11 mouse cellular contexts compared by ENCODE assay signal in the genomic region with DNA sequence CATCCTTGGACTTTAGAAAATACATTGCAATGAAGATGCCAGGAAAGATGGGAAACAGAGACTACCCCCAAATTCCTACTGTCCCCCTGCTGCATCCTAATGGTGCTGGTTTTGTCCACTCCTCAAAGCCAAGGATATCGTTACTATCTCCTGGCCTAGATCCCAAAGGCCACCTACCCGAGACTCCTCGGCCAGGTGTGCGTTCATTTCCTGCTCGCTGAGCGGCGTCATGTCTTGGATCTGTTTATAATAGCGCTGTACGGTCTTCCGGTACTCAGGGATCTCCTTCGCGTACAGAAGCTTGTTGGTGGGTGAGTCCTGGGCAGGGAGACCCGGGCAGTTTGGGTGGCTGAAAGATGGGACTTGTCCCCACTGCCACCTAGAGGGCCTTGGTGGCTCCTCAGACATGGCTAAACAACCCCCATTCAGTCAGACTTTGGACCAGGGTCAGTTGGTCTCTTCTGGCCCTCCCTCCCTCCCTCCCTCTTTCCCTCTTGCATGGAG. TPM values are rescaled to one million over a fixed set of nuclear protein-coding genes. Genes with fewer than 3 reads are reported as not detected.
DNase-seq lines count a peak whose midpoint lies in the region; ATAC-seq and TF ChIP-seq lines count a peak whose summit lies in the region.
"Had no signal": no experiment of that assay in that cellular context is flagged by ENCODE, and none has a peak within 500 bp of the region (broad histone marks: within the 10 kb centered on the region; RNA-seq: fewer than 3 reads in every experiment).

No protein-coding gene starts in this region.

- no peak for TF ChIP-seq POLR2A in brain, embryonic 14.5 days (IDR thresholded peaks at IDR 0.05; ENCODE audit: borderline replicate concordance, extremely low read depth, insufficient read depth, insufficient read length, poor library complexity, severe bottlenecking)

- no peak for DNase-seq in forebrain, embryonic 10.5 days (ENCODE audit: extremely low spot score, low spot score)
- no peak for DNase-seq in forebrain, embryonic 11.5 days (ENCODE audit: low spot score)
- no peak for DNase-seq in kidney, postnatal 10 days
- no peak for DNase-seq in brain, embryonic 14.5 days (ENCODE audit: low read depth)
- DNase-seq in hindbrain, postnatal 0 days (ENCODE audit: low spot score) = no peak
- DNase-seq in urinary bladder, adult 18-20 months (ENCODE audit: low spot score in 2 of 2) = no peak
- DNase-seq in gastrocnemius, postnatal 14 days = no peak
- DNase-seq: thymus, adult 18-20 months had no signal

- H3K9me3 ChIP-seq in forebrain, embryonic 10.5 days = peaks cover 3% of the 10 kb centered on the region
- H3K9me3 ChIP-seq in forebrain, embryonic 11.5 days (ENCODE audit: control insufficient read depth, low read length) = no peaks in the 10 kb centered on the region; the same call in 1 of the 2 replicates
- H3K9me3 ChIP-seq in kidney, embryonic 14.5 days (ENCODE audit: control insufficient read depth, low read length) = peaks cover 2% of the 10 kb centered on the region; the same call in 1 of the 2 replicates
- H3K9me3 ChIP-seq in hindbrain, postnatal 0 days (ENCODE audit: low read length) = no peaks in the 10 kb centered on the region

- TF ChIP-seq CTCF in brain, embryonic 14.5 days (IDR thresholded peaks at IDR 0.05; ENCODE audit: borderline replicate concordance, extremely low read depth, insufficient read depth, insufficient read length) = 0 out of 2 replicates have a peak, but pooled peaks have one; percentile 2
- peak; percentile 44 for TF ChIP-seq CTCF in hindbrain, postnatal 0 days (IDR thresholded peaks at IDR 0.05; ENCODE audit: low read depth)

- no peak overlapping the region for H3K9ac ChIP-seq in forebrain, embryonic 11.5 days (ENCODE audit: low read length)
- H3K9ac ChIP-seq in kidney, embryonic 14.5 days (ENCODE audit: low read depth, low read length) = no peak overlapping the region
- H3K9ac ChIP-seq in hindbrain, postnatal 0 days (replicated peaks; ENCODE audit: low read length) = no peak overlapping the region

- intact Hi-C loops in gastrocnemius, postnatal 14 days (cut with DNase I; ENCODE audit: low total_unique reads) = no loop called here

- peaks cover 48% of the 10 kb centered on the region for H3K4me1 ChIP-seq in forebrain, embryonic 10.5 days
- 0 out of 2 replicates have a peak, but pooled peaks cover 2% of the 10 kb centered on the region for H3K4me1 ChIP-seq in forebrain, embryonic 11.5 days (replicated peaks; ENCODE audit: control insufficient read depth, insufficient read depth, low read length)
- H3K4me1 ChIP-seq in kidney, embryonic 14.5 days (ENCODE audit: control insufficient read depth, insufficient read depth, low read length) = peaks cover 17% of the 10 kb centered on the region
- H3K4me1 ChIP-seq in hindbrain, postnatal 0 days (ENCODE audit: insufficient read depth, low read length) = peaks cover 17% of the 10 kb centered on the region

- no peak overlapping the region for H3K4me2 ChIP-seq in forebrain, embryonic 11.5 days (ENCODE audit: low read depth, low read length, severe bottlenecking)
- H3K4me2 ChIP-seq in kidney, embryonic 14.5 days (replicated peaks; ENCODE audit: low read depth, low read length) = no peak overlapping the region
- H3K4me2 ChIP-seq in hindbrain, postnatal 0 days (ENCODE audit: low read depth, low read length) = no peak overlapping the region

- H3K36me3 ChIP-seq in forebrain, embryonic 10.5 days (replicated peaks) = no peaks in the 10 kb centered on the region; the same call in 1 of the 2 replicates
- H3K36me3 ChIP-seq in forebrain, embryonic 11.5 days (ENCODE audit: control insufficient read depth, insufficient read depth, low read length) = no peaks in the 10 kb centered on the region
- H3K36me3 ChIP-seq in kidney, embryonic 14.5 days (ENCODE audit: control insufficient read depth, insufficient read depth, low read length) = peaks cover 42% of the 10 kb centered on the region; the same call in 1 of the 2 replicates
- no peaks in the 10 kb centered on the region for H3K36me3 ChIP-seq in hindbrain, postnatal 0 days (ENCODE audit: insufficient read depth, low read length)

- peak overlapping the region; percentile 77; the same call in 1 of the 2 replicates for H3K27ac ChIP-seq in forebrain, embryonic 10.5 days
- no peak overlapping the region for H3K27ac ChIP-seq in forebrain, embryonic 11.5 days (ENCODE audit: low read depth, low read length)
- no peak overlapping the region for H3K27ac ChIP-seq in kidney, embryonic 14.5 days (ENCODE audit: low read depth, low read length)
- H3K27ac ChIP-seq in hindbrain, postnatal 0 days = peak overlapping the region; percentile 41; the same call in 1 of the 2 replicates

- no peaks in the 10 kb centered on the region for H3K27me3 ChIP-seq in forebrain, embryonic 10.5 days (ENCODE audit: poor library complexity, severe bottlenecking)
- no peaks in the 10 kb centered on the region for H3K27me3 ChIP-seq in forebrain, embryonic 11.5 days (ENCODE audit: control insufficient read depth, insufficient read depth, low read length)
- H3K27me3 ChIP-seq in kidney, embryonic 14.5 days (ENCODE audit: control insufficient read depth, insufficient read depth, low read length) = no peaks in the 10 kb centered on the region
- H3K27me3 ChIP-seq in hindbrain, postnatal 0 days (ENCODE audit: insufficient read depth, low read length) = no peaks in the 10 kb centered on the region

- 90% methylated on average over 13 of the region's 13 CpGs for WGBS in forebrain, embryonic 10.5 days
- WGBS in forebrain, embryonic 11.5 days = 88% methylated on average over 13 of the region's 13 CpGs
- 82% methylated on average over 13 of the region's 13 CpGs for WGBS in kidney, embryonic 14.5 days
- WGBS in hindbrain, postnatal 0 days = 74% methylated on average over 13 of the region's 13 CpGs

- ATAC-seq in forebrain, embryonic 11.5 days (replicated peaks; ENCODE audit: low FRiP score) = no peak
- ATAC-seq in kidney, embryonic 14.5 days (ENCODE audit: low FRiP score, low TSS enrichment) = peak; percentile 22; the same call in 1 of the 2 replicates
- ATAC-seq in hindbrain, postnatal 0 days = peak; percentile 36

- H3K4me3 ChIP-seq in forebrain, embryonic 10.5 days = no peak overlapping the region
- no peak overlapping the region for H3K4me3 ChIP-seq in forebrain, embryonic 11.5 days (ENCODE audit: low read depth, low read length)
- no peak overlapping the region for H3K4me3 ChIP-seq in kidney, embryonic 14.5 days (ENCODE audit: low read length)
- H3K4me3 ChIP-seq in hindbrain, postnatal 0 days (ENCODE audit: low read length) = no peak overlapping the region

RNA-seq across cellular contexts. Expression of a gene that starts 11.7 kb away (rescaled TPM):
- polyA plus RNA-seq in forebrain, embryonic 10.5 days (2016; fragmentation: Nextera tagmentation; extraction: Ambion mirVana) = not detected in 2 replicates
- not detected in 2 replicates for polyA plus RNA-seq in forebrain, embryonic 11.5 days (2014; fragmentation: Nextera tagmentation; extraction: Ambion mirVana)
- polyA plus RNA-seq in kidney, embryonic 14.5 days (2014; fragmentation: Nextera tagmentation; extraction: Ambion mirVana) = not detected in 2 replicates
- polyA plus RNA-seq in brain, embryonic 14.5 days (2012; rRNA removed) = not detected in 2 replicates
- total RNA-seq in hindbrain, postnatal 0 days (2014; rRNA removed) = 1.0 TPM in 1 of 2 replicates, not detected in the other
- polyA plus RNA-seq in hindbrain, postnatal 0 days (2015; fragmentation: Nextera tagmentation; extraction: Ambion mirVana) = not detected in 2 replicates
- not detected for total RNA-seq in gastrocnemius, postnatal 14 days (2021)
- total RNA-seq: adrenal gland, postnatal 36 days; left cerebral cortex, postnatal 25 days had no signal

RNA-seq across cellular contexts. Expression of a gene that starts 24.9 kb away (rescaled TPM):
- polyA plus RNA-seq in forebrain, embryonic 10.5 days (2016; fragmentation: Nextera tagmentation; extraction: Ambion mirVana) = 0.06 and 0.10 TPM in 2 replicates
- polyA plus RNA-seq in forebrain, embryonic 11.5 days (2014; fragmentation: Nextera tagmentation; extraction: Ambion mirVana) = 0.09 TPM in 2 replicates
- 0.06 TPM in 1 of 2 replicates, not detected in the other for polyA plus RNA-seq in kidney, embryonic 14.5 days (2014; fragmentation: Nextera tagmentation; extraction: Ambion mirVana)
- 1.9 and 2.1 TPM in 2 replicates for polyA plus RNA-seq in brain, embryonic 14.5 days (2012; rRNA removed)
- total RNA-seq in hindbrain, postnatal 0 days (2014; rRNA removed) = 0.37 and 1.1 TPM in 2 replicates
- 0.08 and 0.09 TPM in 2 replicates for polyA plus RNA-seq in hindbrain, postnatal 0 days (2015; fragmentation: Nextera tagmentation; extraction: Ambion mirVana)
- total RNA-seq in gastrocnemius, postnatal 14 days (2021) = under 1 TPM; 0.14 to 0.22 TPM

RNA-seq across cellular contexts. Expression of a gene that starts 38.3 kb away (rescaled TPM):
- polyA plus RNA-seq in forebrain, embryonic 10.5 days (2016; fragmentation: Nextera tagmentation; extraction: Ambion mirVana) = 23.9 and 28.0 TPM in 2 replicates
- polyA plus RNA-seq in forebrain, embryonic 11.5 days (2014; fragmentation: Nextera tagmentation; extraction: Ambion mirVana) = 23.9 and 25.5 TPM in 2 replicates
- 58.3 and 62.7 TPM in 2 replicates for polyA plus RNA-seq in kidney, embryonic 14.5 days (2014; fragmentation: Nextera tagmentation; extraction: Ambion mirVana)
- 34.7 and 38.5 TPM in 2 replicates for polyA plus RNA-seq in brain, embryonic 14.5 days (2012; rRNA removed)
- total RNA-seq in hindbrain, postnatal 0 days (2014; rRNA removed) = 31.2 and 36.1 TPM in 2 replicates
- polyA plus RNA-seq in hindbrain, postnatal 0 days (2015; fragmentation: Nextera tagmentation; extraction: Ambion mirVana) = 6.1 and 8.2 TPM in 2 replicates
- total RNA-seq in gastrocnemius, postnatal 14 days (2021) = 10 to 100 TPM; 65.6 to 80.3 TPM

Comparison
In these comparisons a context has a peak if more than half of its experiments do, and no peak if none do; other contexts are left out.
1. H3K27ac ChIP-seq: peak in forebrain, embryonic 10.5 days (single experiment) and hindbrain, postnatal 0 days (single experiment); none in forebrain, embryonic 11.5 days (single experiment) and kidney, embryonic 14.5 days (single experiment).